Mouse (Mus musculus) liver, embryonic 11.5 days (tissue): ENCODE results near the gene Cdc42se2. TPM values are rescaled to one million over a fixed set of nuclear protein-coding genes. Genes with fewer than 3 reads are reported as not detected.

Experiments used
- ATAC-seq: fragments of 200-750 bp; cut with Nextera tagmentation; replicated peaks from 2 replicates; pipeline ENCODE4 v1.8.0; 2017; ENCODE audit warnings: moderate number of reproducible peaks, mild to moderate bottlenecking, moderate TSS enrichment, moderate library complexity; ENCODE audit not compliant: low FRiP score
- DNase-seq: peaks from one replicate; pipeline ENCODE4 v3.0.0-alpha.2; 2017; ENCODE audit warnings: low spot score
- H3K27ac ChIP-seq: fragments of 300-500 bp; sonication (generic); 2 replicates; pipeline ENCODE4 v1.5.1; 2014; ENCODE audit warnings: mild to moderate bottlenecking, low read depth, low read length, control low read depth
- H3K27me3 ChIP-seq: fragments of 300-500 bp; sonication (generic); replicated peaks from 2 replicates; pipeline ENCODE4 v1.6.1; 2014; ENCODE audit warnings: low read length, mixed read lengths; ENCODE audit not compliant: control insufficient read depth, insufficient read depth
- H3K36me3 ChIP-seq: fragments of 300-500 bp; sonication (generic); 2 replicates; pipeline ENCODE4 v1.6.1; 2014; ENCODE audit warnings: mild to moderate bottlenecking, low read length, moderate library complexity, mixed read lengths; ENCODE audit not compliant: control insufficient read depth, insufficient read depth
- H3K4me1 ChIP-seq: fragments of 300-500 bp; sonication (generic); replicated peaks from 2 replicates; pipeline ENCODE4 v1.6.1; 2014; ENCODE audit warnings: low read length, mixed read lengths; ENCODE audit not compliant: control insufficient read depth, insufficient read depth
- H3K4me2 ChIP-seq: fragments of 300-500 bp; sonication (generic); 2 replicates; pipeline ENCODE4 v1.6.1; 2014; ENCODE audit warnings: mild to moderate bottlenecking, control low read depth, moderate library complexity
- H3K4me3 ChIP-seq: fragments of 300-500 bp; sonication (generic); 2 replicates; pipeline ENCODE4 v1.5.1; 2014; ENCODE audit warnings: low read depth, low read length, control low read depth
- H3K9ac ChIP-seq: fragments of 300-500 bp; sonication (generic); 2 replicates; pipeline ENCODE4 v1.6.1; 2014; ENCODE audit warnings: low read depth, low read length, control low read depth
- H3K9me3 ChIP-seq: fragments of 300-500 bp; sonication (generic); 2 replicates; pipeline ENCODE4 v1.6.1; 2016; ENCODE audit warnings: low read length, inconsistent platforms, mixed read lengths; ENCODE audit not compliant: control insufficient read depth
- WGBS: fragments of 180-500 bp; shearing (Covaris S2); extraction: QIAGEN DNeasy Blood & Tissue Kit; methylation state at CpG from one replicate; pipeline ENCODE4 v1.1.7; 2014; 5-methylcytosine and 5-hydroxymethylcytosine counted together
- polyA plus RNA-seq: library from polyadenylated mRNA; unstranded; fragments of >200 nt; fragmentation: Nextera tagmentation; extraction: Ambion mirVana; gene quantifications from 2 replicates; pipeline ENCODE4 v1.2.1, GENCODE M21; 2014

Cdc42se2 gene
- polyA plus RNA-seq, 1 experiment from 2014 or later, result 43.2 TPM

DNA sequence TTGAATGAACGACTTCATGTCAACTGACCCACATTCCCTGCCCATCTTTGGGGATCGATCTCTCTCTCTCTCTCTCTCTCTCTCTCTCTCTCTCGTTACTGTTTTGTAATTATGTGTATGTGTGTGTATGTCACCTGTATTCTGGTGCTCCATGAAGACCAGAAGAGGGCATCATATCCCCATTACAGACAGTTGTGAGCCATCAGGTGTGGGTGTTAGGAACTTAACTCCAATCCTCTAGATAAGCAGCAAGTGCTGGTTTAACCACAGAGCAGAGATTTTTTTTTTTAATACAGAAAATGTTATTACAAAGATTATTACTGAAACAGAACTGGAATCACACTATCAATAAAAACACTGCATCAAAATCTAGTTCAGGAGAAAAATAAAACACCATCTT lies 1.9 kb downstream of the Cdc42se2 start:
- H3K4me3 ChIP-seq, result no peak overlapping the region

DNA sequence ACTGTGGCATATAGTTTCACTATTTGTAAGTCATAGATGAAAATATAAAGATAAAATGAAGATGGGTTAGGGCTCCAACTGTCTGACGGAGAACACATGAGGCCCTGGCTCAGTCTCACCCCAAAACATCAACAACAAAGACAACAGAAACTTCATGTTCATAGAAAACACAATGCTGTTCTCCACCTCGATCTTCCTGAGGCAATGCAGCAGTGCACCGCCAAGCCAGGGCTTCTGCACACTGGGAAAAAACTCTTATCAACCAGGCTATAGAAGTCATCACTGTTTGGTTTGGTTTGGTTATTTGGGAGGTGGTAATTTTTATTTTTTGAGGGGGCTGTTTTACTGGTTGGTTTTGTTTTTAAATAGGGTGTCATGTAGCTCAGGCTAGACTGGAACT lies 3.0 kb downstream of the Cdc42se2 start:
- no peak overlapping the region for H3K27ac ChIP-seq
- DNase-seq, result no peak
- no peak overlapping the region for H3K4me3 ChIP-seq
- H3K27me3 ChIP-seq, result no peaks in the 10 kb centered on the region
- WGBS, result 88% methylated on average over 3 of the region's 3 CpGs
- no peak overlapping the region for H3K9ac ChIP-seq
- peaks cover 6% of the 10 kb centered on the region; the same call in 1 of the 2 replicates for H3K4me1 ChIP-seq
- H3K4me2 ChIP-seq, result no peak overlapping the region
- ATAC-seq, result no peak
- no peaks in the 10 kb centered on the region for H3K36me3 ChIP-seq
- H3K9me3 ChIP-seq, result no peaks in the 10 kb centered on the region

More for the DNA sequence above, 1.9 kb downstream of the Cdc42se2 start:
- WGBS, result 83% methylated on average over 3 of the region's 3 CpGs
- no peak overlapping the region for H3K9ac ChIP-seq
- H3K9me3 ChIP-seq, result no peaks in the 10 kb centered on the region
- H3K27me3 ChIP-seq, result no peaks in the 10 kb centered on the region
- ATAC-seq (no peak), DNase-seq (no peak)
- no peak overlapping the region for H3K27ac ChIP-seq
- no peak overlapping the region for H3K4me2 ChIP-seq
- H3K36me3 ChIP-seq, result no peaks in the 10 kb centered on the region
- peaks cover 6% of the 10 kb centered on the region; the same call in 1 of the 2 replicates for H3K4me1 ChIP-seq

DNA sequence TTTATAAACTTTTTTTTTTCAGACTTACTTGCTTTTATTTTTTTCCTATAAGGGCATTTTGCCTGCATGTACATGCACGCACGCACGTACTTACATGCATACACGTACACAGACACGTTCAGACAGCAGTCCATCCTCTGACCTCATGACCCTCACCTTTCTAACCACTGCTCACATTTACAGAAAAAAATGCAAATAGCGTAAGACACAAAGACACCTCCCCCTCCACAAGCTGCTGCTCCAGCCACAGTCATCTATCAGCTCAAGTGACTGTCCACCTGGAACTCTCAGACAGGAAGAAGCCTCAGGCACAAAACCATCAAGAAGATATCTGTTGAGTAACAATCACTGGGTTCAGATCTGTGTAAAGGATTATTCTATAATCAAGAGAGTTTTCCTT lies 5.2 kb downstream of the Cdc42se2 start:
- no peak overlapping the region for H3K9ac ChIP-seq
- no peak overlapping the region for H3K27ac ChIP-seq
- 82% methylated on average over 6 of the region's 6 CpGs for WGBS
- H3K9me3 ChIP-seq, result no peaks in the 10 kb centered on the region
- H3K36me3 ChIP-seq, result no peaks in the 10 kb centered on the region
- ATAC-seq (no peak), DNase-seq (no peak)
- peaks cover 15% of the 10 kb centered on the region for H3K4me1 ChIP-seq
- H3K4me3 ChIP-seq, result no peak overlapping the region
- no peaks in the 10 kb centered on the region for H3K27me3 ChIP-seq
- H3K4me2 ChIP-seq, result no peak overlapping the region

DNA sequence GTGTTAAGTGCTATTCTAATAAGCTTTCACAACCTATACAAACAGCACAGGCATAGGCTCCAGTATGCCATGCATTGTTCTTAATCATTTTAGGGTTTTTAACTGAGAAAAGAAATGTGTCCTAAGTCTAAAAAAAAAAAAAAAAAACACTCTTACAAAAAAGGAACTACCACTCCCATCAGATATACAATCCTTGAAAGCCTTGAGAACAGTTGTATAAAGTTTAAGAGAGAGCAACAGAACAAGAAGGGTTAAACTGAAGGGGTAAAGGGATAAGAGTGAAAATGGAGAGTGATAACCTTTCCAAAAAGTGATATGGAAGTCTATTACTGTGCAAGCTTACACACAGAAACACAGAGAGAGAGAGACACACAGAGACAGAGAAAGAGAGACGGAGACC lies 7.5 kb downstream of the Cdc42se2 start:
- peaks cover 33% of the 10 kb centered on the region for H3K4me1 ChIP-seq

DNA sequence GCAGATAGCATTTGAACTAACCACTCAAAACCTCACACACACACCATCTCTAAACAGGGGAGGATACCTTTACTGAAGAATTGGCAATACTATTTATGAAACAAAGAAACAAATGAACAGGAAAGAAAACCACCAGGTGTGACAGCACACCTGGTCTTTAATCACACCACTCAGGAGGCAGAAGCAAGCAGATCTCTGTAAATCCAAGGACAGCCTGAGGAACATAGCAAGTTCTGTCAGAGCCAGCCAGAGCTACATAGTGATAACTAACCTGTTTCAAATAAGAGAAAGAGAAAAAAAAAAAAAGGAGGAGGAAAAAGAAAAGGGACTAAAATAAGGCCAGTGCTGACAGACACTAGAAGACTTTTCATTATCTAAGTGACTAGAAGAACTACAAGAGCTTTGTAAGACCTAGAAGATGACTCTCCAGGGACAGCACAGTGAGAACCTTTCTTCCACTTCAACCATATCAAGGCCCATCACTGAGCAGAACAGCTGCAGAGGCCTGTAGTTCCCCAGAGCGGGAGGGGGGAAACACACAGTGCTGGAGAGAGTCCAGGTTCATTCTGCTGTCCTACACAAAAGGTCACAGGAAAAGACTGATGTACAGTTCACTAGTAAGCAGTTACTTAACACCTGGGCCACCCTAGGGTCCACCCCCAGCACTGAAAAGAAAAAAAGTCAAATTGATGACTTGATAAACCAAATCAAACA lies 9.2 kb downstream of the Cdc42se2 start:
- Histone ChIP-seq H3K36me3 (no peaks in the 10 kb centered on the region), H3K9me3 (no peaks in the 10 kb centered on the region), H3K4me3 (no peak overlapping the region), H3K27ac (no peak overlapping the region), H3K27me3 (no peaks in the 10 kb centered on the region), H3K4me2 (no peak overlapping the region), H3K9ac (no peak overlapping the region), H3K4me1 (peaks cover 42% of the 10 kb centered on the region)
- WGBS, result 50% methylated on average over 1 of the region's 1 CpGs
- no peak for DNase-seq
- no peak; the same call in 1 of the 2 replicates for ATAC-seq

More for the DNA sequence above, 7.5 kb downstream of the Cdc42se2 start:
- Histone ChIP-seq H3K27ac (no peak overlapping the region), H3K36me3 (no peaks in the 10 kb centered on the region), H3K4me3 (no peak overlapping the region), H3K27me3 (no peaks in the 10 kb centered on the region), H3K9me3 (no peaks in the 10 kb centered on the region), H3K4me2 (no peak overlapping the region), H3K9ac (no peak overlapping the region)
- DNase-seq, result no peak
- 100% methylated on average over 1 of the region's 1 CpGs for WGBS
- no peak for ATAC-seq

DNA sequence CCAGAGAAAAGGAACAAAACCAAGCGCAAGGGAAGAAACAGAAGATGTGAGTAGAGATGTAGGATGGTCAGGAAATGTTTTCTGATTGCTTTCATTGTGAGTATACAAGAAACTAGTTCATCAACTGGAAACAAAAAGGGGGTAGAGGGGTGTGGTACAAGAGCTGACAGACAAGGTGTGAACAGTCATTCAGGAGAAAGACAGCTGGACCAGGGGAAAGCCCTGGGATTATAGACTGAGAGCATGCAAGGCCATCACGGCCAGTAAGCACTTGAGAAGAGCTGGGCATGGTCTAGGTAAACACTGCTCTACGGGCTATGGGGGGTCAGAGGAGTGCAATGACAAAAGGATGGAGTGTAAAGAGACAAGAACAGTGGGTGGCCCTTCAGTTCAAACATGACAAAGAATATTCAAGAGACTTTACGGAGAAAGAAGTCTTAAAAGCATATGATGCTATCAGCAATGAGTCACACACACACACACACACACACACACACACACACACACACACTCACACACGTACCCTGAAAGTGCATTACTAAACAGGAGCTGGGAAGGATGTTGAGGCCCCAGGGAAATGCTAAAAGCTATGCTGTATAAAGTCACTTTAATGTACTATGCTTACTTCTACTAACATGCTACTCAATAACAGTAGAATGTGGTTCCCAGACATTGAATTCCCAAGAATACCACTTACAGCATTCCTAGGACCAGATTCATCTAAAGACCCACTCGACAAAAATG lies 9.9 kb downstream of the Cdc42se2 start:
- H3K27me3 ChIP-seq, result no peaks in the 10 kb centered on the region
- 70% methylated on average over 6 of the region's 6 CpGs for WGBS
- no peaks in the 10 kb centered on the region for H3K36me3 ChIP-seq
- H3K9ac ChIP-seq, result no peak overlapping the region
- no peaks in the 10 kb centered on the region for H3K9me3 ChIP-seq
- H3K4me1 ChIP-seq, result peaks cover 42% of the 10 kb centered on the region
- ATAC-seq (no peak), DNase-seq (no peak)
- H3K4me2 ChIP-seq, result no peak overlapping the region
- no peak overlapping the region for H3K4me3 ChIP-seq
- H3K27ac ChIP-seq, result no peak overlapping the region

DNA sequence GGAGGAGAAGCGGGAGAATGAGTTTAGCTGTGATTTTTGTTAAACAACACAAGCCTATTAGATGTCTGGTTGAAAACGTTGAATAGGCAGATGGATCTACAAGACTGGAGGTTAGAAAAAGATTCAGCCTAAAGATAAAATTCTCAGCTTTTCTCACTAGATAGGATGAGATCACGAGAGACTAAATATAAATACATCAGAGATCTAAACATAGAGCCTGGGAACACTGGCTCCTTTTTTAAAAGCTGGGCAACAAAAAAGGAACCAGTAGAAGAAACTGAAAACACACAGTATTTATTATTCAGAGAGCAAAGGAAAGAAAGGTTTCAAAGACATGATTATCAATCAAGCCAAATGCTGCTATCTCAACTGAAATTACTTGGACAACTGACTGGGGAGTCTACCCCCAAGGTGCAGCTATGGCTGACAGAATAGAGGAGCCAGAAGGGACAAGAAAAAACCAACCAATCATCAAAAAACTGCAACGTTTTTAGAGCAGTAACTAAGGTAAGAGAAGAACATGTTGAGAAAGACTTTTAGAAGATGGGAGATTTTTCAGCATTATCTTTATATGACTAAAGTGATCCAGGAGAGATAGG lies 10.6 kb downstream of the Cdc42se2 start:
- H3K27me3 ChIP-seq, result no peaks in the 10 kb centered on the region
- H3K4me1 ChIP-seq, result peaks cover 42% of the 10 kb centered on the region
- no peak overlapping the region for H3K9ac ChIP-seq
- no peak overlapping the region for H3K4me2 ChIP-seq
- no peak overlapping the region for H3K4me3 ChIP-seq
- no peaks in the 10 kb centered on the region for H3K9me3 ChIP-seq
- DNase-seq (no peak), ATAC-seq (no peak)
- WGBS, result 57% methylated on average over 4 of the region's 4 CpGs
- H3K36me3 ChIP-seq, result no peaks in the 10 kb centered on the region
- H3K27ac ChIP-seq, result no peak overlapping the region

DNA sequence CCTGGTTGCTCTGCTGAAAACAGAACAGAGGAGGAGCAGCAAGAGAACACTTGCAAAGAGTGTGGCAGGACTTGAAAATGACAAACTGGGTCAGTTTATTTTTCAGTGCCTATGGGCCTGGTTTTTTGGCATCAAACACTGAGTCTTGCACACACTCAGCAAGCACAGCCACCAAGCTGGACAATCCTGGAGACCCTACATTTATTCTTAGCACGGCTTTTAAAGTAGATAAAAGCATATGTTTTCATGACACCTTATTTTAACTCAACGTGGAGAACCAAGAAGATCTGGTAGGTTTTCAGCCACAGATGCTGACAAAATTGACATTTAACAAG lies 11.1 kb downstream of the Cdc42se2 start:
- H3K27ac ChIP-seq, result no peak overlapping the region
- ATAC-seq (no peak), DNase-seq (no peak)
- H3K4me3 ChIP-seq, result no peak overlapping the region
- no peak overlapping the region for H3K4me2 ChIP-seq
- peaks cover 42% of the 10 kb centered on the region for H3K4me1 ChIP-seq
- no peaks in the 10 kb centered on the region for H3K36me3 ChIP-seq
- 63% methylated on average over 2 of the region's 2 CpGs for WGBS
- H3K9me3 ChIP-seq, result no peaks in the 10 kb centered on the region
- H3K27me3 ChIP-seq, result no peaks in the 10 kb centered on the region
- no peak overlapping the region for H3K9ac ChIP-seq
